Mouse (Mus musculus) kidney, adult 11 months (tissue): ENCODE data around the gene Mrc1.

ENCODE experiments used
- DNase-seq: peaks from one replicate; pipeline ENCODE4 v3.0.0; 2022

Mrc1 gene

DNA sequence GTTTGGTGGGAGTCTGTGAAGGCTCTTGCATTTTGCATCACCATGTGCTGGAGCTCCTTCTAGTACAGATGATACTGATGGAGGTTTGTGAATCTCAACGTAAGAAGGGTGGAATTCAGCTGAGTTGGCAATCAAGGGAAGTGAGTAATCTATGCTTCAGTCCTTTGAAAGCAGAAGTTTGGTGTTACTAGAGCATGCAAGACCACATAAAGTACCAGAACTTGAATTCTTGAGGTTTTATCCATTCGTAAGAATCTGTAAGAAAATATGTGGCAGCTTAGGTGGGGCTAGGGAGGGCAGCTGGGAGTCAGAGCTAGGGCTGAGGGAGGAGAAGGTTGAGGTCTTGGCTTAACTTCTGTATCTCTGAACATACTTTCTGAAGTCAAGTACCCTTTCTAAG is 15.5 kb downstream of the Mrc1 start:
- no peak for DNase-seq

- DNase-seq, result no peak
These were observed 20.8 kb downstream of the Mrc1 start for GRCm38 (mm10) chr2:14249839-14250564.

GRCm38 (mm10) chr2:14251938-14252337 is 22.7 kb downstream of the Mrc1 start:
- no peak for DNase-seq

DNA sequence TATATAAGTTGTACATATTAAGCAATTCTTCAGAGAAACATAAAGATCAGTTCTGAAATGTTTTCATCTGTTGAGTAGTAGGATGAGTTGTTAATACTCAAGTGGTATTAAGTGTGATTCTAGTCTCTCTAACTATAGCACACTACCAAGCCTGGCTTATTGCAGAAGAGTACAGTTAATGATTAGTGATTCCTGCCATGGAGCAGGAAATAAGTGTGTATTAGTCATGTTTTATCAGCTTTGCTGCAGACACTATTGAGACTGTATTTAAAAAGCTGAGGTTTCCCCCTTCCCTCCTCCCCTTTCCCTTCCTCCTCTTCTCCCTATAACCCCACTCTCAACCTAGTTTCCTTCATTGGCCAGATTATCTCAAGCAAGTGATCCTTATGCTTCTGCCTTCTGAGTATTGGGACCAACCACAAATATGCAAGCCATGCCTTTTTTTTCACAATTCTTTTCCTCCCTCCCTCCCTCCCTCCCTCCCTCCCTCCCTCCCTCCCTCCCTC is 29.2 kb downstream of the Mrc1 start:
- DNase-seq, result no peak

DNA sequence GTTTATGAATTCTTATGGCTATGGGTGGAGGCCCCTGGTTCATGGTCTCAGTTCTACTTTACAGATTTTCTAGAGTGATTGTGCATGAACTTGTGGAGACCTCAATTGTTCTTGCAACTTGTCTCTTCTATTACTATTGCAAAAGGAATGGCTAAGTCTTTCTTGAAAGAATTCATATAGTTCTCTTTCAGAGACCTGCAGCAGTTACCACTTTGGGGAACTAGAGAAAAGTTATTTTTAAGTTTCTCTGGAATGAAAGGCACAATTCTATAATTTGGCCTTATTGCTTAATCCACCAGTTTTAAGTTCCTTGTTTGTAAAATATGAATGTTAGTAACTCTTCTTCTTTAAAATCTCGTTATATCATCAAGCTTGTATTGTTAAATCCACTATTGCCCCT is 32.9 kb downstream of the Mrc1 start:
- no peak for DNase-seq

DNA sequence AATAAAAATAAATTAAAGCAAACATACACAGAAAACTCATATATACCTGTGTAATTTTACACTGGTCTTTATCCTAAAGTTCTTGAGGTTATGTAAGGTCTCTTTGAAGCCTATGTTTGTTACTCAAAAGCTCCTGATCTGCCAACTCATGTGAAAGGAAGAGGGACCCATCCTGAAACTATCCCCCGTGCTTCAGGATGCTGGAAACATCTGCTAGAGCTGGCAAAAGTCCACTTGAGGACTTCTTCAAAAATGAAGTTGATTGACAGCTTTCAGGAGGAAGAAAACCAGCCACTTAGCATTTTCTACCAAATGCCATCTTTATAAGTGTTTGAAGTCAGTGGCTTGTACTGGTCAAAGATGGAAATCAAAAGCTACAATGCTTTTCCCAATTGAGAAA is 40.0 kb downstream of the Mrc1 start:
- no peak for DNase-seq

DNA sequence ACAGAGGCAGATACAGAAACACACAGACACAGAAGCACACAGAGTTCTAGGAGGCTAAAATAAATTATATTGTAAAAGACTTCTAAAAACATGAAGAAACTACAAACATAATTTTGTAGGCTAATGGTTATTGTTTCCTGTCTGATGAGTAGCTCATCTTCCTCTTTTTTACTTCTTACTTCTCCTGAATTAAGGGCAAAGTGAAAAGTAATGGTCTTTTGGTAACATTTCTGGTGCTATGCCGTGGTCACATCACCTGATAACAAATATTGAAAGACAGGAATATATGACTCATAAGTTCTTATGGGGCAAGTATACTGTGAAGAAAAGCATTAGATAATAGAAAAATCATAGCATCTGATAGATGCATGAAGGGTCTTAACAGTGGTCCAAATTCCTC is 42.9 kb downstream of the Mrc1 start:
- no peak for DNase-seq

- DNase-seq, result no peak
These were observed 46.6 kb downstream of the Mrc1 start for GRCm38 (mm10) chr2:14275796-14276195.

- no peak for DNase-seq
These were observed 50.1 kb downstream of the Mrc1 start for GRCm38 (mm10) chr2:14279256-14279655.

GRCm38 (mm10) chr2:14279795-14280194 is 50.6 kb downstream of the Mrc1 start:
- DNase-seq, result no peak

GRCm38 (mm10) chr2:14295334-14295733 is 66.1 kb downstream of the Mrc1 start:
- DNase-seq, result peak; percentile 76

- no peak for DNase-seq
These were observed 83.6 kb downstream of the Mrc1 start for GRCm38 (mm10) chr2:14312505-14313380.

DNA sequence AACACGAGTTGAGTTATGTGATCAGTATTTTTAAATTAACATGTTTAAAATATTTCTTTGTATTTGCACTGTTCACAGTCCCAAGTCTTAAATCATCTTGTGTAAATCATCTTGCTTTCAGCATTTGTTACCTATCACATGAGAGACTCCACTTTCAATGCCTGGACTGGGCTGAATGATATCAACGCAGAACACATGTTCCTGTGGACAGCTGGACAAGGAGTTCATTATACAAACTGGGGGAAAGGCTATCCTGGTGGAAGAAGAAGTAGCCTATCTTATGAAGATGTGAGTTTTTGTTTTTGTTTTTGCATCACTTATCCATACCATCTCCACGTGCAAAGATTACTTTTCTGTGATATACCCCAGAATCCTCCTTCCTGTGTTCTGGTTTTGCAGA is 85.9 kb downstream of the Mrc1 start:
- no peak for DNase-seq

DNA sequence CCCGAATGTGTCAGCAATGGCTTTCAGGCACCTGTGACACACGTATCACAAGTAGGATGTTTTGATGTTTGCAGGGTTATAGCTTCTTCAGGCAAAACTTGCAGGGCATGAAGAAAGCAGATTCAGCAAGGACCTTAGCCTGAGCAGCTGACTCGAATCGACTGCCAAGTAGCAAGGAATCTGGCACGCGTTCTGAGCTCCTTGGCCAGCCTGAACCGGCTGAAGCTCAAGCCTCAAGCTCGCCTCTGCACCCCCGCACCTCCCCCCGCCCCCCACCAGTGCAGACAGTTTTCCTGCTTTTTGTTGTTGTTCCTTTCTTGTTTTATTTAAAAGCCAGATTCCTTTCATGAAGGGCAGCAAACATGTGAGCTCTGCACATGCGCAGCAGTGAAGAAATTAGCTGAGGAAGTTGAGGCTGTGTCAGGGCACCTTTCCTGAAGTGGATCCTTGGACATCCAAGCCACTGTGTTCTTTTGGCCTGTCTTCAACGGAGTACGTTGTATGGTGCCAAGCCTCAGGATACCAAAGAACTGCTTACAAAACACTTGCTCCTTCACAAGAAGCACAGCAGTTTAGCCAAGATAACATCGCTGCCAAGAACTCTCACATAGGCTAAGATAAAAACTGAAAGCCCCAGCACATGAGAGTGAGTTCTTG is 112.6 kb downstream of the Mrc1 start:
- peak; percentile 94 for DNase-seq

GRCm38 (mm10) chr2:14342309-14342839 is 113.2 kb downstream of the Mrc1 start:
- DNase-seq, result no peak
